Comparison of ENCODE assay signal across 10 mouse cellular contexts in genomic region chr5:142178164-142178563, GRCm38 (mm10).
DNase-seq lines count a peak whose midpoint lies in the region; ATAC-seq and TF ChIP-seq lines count a peak whose summit lies in the region.
"Had no signal": no experiment of that assay in that cellular context is flagged by ENCODE, and none has a peak within 500 bp of the region (broad histone marks: within the 10 kb centered on the region; RNA-seq: fewer than 3 reads in every experiment).

No protein-coding gene starts in this region.

- TF ChIP-seq EP300 in stomach, postnatal 0 days (optimal IDR thresholded peaks at IDR 0.05) = no peak

- H3K9me3 ChIP-seq in embryonic facial prominence, embryonic 15.5 days (replicated peaks) = no peaks in the 10 kb centered on the region
- H3K9me3 ChIP-seq in midbrain, postnatal 0 days (ENCODE audit: low read length) = no peaks in the 10 kb centered on the region
- H3K9me3 ChIP-seq in stomach, postnatal 0 days (ENCODE audit: control insufficient read depth, low read length) = no peaks in the 10 kb centered on the region
- H3K9me3 ChIP-seq: limb, embryonic 12.5 days had no signal

- H3K4me1 ChIP-seq in embryonic facial prominence, embryonic 15.5 days = peaks cover 11% of the 10 kb centered on the region; the same call in 1 of the 2 replicates
- peaks cover 4% of the 10 kb centered on the region; the same call in 1 of the 2 replicates for H3K4me1 ChIP-seq in midbrain, postnatal 0 days (ENCODE audit: insufficient read depth, low read length)
- no peaks in the 10 kb centered on the region for H3K4me1 ChIP-seq in stomach, postnatal 0 days (replicated peaks; ENCODE audit: control insufficient read depth, insufficient read depth)
- peaks cover 9% of the 10 kb centered on the region for H3K4me1 ChIP-seq in cerebellum, adult 2 months (ENCODE audit: control insufficient read depth, insufficient read depth, low read length)
- H3K4me1 ChIP-seq: limb, embryonic 12.5 days had no signal

- peak; percentile 54; the same call in 1 of the 2 replicates for ATAC-seq in embryonic facial prominence, embryonic 15.5 days (ENCODE audit: insufficient number of reproducible peaks, low FRiP score, low TSS enrichment, low read depth)
- ATAC-seq in midbrain, postnatal 0 days (ENCODE audit: low FRiP score) = no peak
- ATAC-seq in stomach, postnatal 0 days (ENCODE audit: low FRiP score, low TSS enrichment) = no peak

- peak; percentile 25 to 61 for DNase-seq in frontal cortex, adult 2 months (ENCODE audit: extremely low spot score in 1 of 2, low spot score in 1 of 2)
- DNase-seq in layer of hippocampus, adult 9-11 months = peak; percentile 18
- DNase-seq in midbrain, postnatal 0 days (ENCODE audit: low spot score) = peak; percentile 25
- DNase-seq in stomach, postnatal 0 days (ENCODE audit: low spot score) = no peak
- no peak for DNase-seq in cerebellum, postnatal 10 days
- no peak for DNase-seq in cerebellum, adult 2 months
- DNase-seq in natural killer cell, adult 2 months (ENCODE audit: low spot score in 2 of 2) = no peak
- DNase-seq: lung, embryonic 14.5 days had no signal

- TF ChIP-seq CTCF in midbrain, postnatal 0 days (IDR thresholded peaks at IDR 0.05) = no peak
- no peak for TF ChIP-seq CTCF in stomach, postnatal 0 days (IDR thresholded peaks at IDR 0.05; ENCODE audit: low read depth)
- TF ChIP-seq CTCF in cerebellum, adult 2 months (IDR thresholded peaks at IDR 0.05; ENCODE audit: borderline replicate concordance, insufficient read depth, low read depth, low read length) = no peak

- WGBS in embryonic facial prominence, embryonic 15.5 days = 47% methylated on average over 8 of the region's 8 CpGs
- 42% methylated on average over 8 of the region's 8 CpGs for WGBS in midbrain, postnatal 0 days
- 62% methylated on average over 8 of the region's 8 CpGs for WGBS in stomach, postnatal 0 days
- 89% methylated on average over 8 of the region's 8 CpGs for WGBS in cerebellum, adult 2 months

- no peak overlapping the region for H3K9ac ChIP-seq in embryonic facial prominence, embryonic 15.5 days
- H3K9ac ChIP-seq in midbrain, postnatal 0 days (replicated peaks; ENCODE audit: low read length, poor library complexity, severe bottlenecking) = no peak overlapping the region
- no peak overlapping the region for H3K9ac ChIP-seq in stomach, postnatal 0 days (ENCODE audit: low read length)
- H3K9ac ChIP-seq: limb, embryonic 12.5 days; lung, embryonic 14.5 days had no signal

- H3K4me3 ChIP-seq in embryonic facial prominence, embryonic 15.5 days (replicated peaks) = no peak overlapping the region
- no peak overlapping the region for H3K4me3 ChIP-seq in midbrain, postnatal 0 days (ENCODE audit: low read depth, low read length)
- H3K4me3 ChIP-seq in stomach, postnatal 0 days (ENCODE audit: low read depth, low read length) = no peak overlapping the region
- H3K4me3 ChIP-seq in cerebellum, adult 2 months (replicated peaks; ENCODE audit: insufficient read depth, low read depth, low read length) = no peak overlapping the region
- H3K4me3 ChIP-seq: limb, embryonic 12.5 days had no signal

- no peaks in the 10 kb centered on the region; the same call in 1 of the 2 replicates for H3K36me3 ChIP-seq in embryonic facial prominence, embryonic 15.5 days
- no peaks in the 10 kb centered on the region for H3K36me3 ChIP-seq in midbrain, postnatal 0 days (ENCODE audit: insufficient read depth, low read length)
- no peaks in the 10 kb centered on the region for H3K36me3 ChIP-seq in stomach, postnatal 0 days (ENCODE audit: control insufficient read depth, insufficient read depth, low read length)
- H3K36me3 ChIP-seq: limb, embryonic 12.5 days had no signal

- H3K27ac ChIP-seq in embryonic facial prominence, embryonic 15.5 days (replicated peaks) = no peak overlapping the region
- H3K27ac ChIP-seq in midbrain, postnatal 0 days (ENCODE audit: low read depth, low read length) = peak overlapping the region; percentile 59
- no peak overlapping the region for H3K27ac ChIP-seq in stomach, postnatal 0 days (replicated peaks)
- no peak overlapping the region for H3K27ac ChIP-seq in cerebellum, adult 2 months (ENCODE audit: insufficient read depth, low read length)
- H3K27ac ChIP-seq: limb, embryonic 12.5 days had no signal

- H3K4me2 ChIP-seq in embryonic facial prominence, embryonic 15.5 days (replicated peaks) = no peak overlapping the region
- H3K4me2 ChIP-seq in midbrain, postnatal 0 days (ENCODE audit: low read depth, low read length, poor library complexity, severe bottlenecking) = no peak overlapping the region
- no peak overlapping the region for H3K4me2 ChIP-seq in stomach, postnatal 0 days (replicated peaks; ENCODE audit: low read depth)
- H3K4me2 ChIP-seq: limb, embryonic 12.5 days; lung, embryonic 14.5 days had no signal

- TF ChIP-seq POLR2A in cerebellum, adult 2 months (IDR thresholded peaks at IDR 0.05; ENCODE audit: borderline replicate concordance, insufficient read depth, low read length) = no peak

- no peaks in the 10 kb centered on the region for H3K27me3 ChIP-seq in embryonic facial prominence, embryonic 15.5 days
- no peaks in the 10 kb centered on the region for H3K27me3 ChIP-seq in midbrain, postnatal 0 days (ENCODE audit: insufficient read depth, low read length)
- no peaks in the 10 kb centered on the region for H3K27me3 ChIP-seq in stomach, postnatal 0 days (ENCODE audit: control insufficient read depth, insufficient read depth, low read length)
- H3K27me3 ChIP-seq in cerebellum, adult 2 months (ENCODE audit: control insufficient read depth, insufficient read depth, low read length) = no peaks in the 10 kb centered on the region
- H3K27me3 ChIP-seq: limb, embryonic 12.5 days had no signal

Comparison
In these comparisons a context has a peak if more than half of its experiments do, and no peak if none do; other contexts are left out.
1. DNase-seq: peak in frontal cortex, adult 2 months (2 of 2), layer of hippocampus, adult 9-11 months (single experiment) and midbrain, postnatal 0 days (single experiment); none in stomach, postnatal 0 days (single experiment), cerebellum, postnatal 10 days (0 of 2), cerebellum, adult 2 months (0 of 2) and natural killer cell, adult 2 months (0 of 2).